Mouse (Mus musculus) brain, embryonic 14.5 days (tissue): ENCODE data around the gene Chp2.

Source experiments
- CTCF ChIP-seq: fragments of 200-500 bp; IDR thresholded peaks from 2 replicates; pipeline ENCODE4 v1.5.1; 2012; ENCODE audit warnings: inconsistent platforms, mild to moderate bottlenecking, moderate library complexity, borderline replicate concordance; ENCODE audit not compliant: insufficient read depth, insufficient read length; ENCODE audit errors: extremely low read depth
- POLR2A ChIP-seq: fragments of 200-500 bp; IDR thresholded peaks from 2 replicates; pipeline ENCODE4 v1.6.1; 2012; ENCODE audit warnings: mild to moderate bottlenecking, inconsistent platforms, borderline replicate concordance; ENCODE audit not compliant: poor library complexity, insufficient read depth, insufficient read length, severe bottlenecking; ENCODE audit errors: extremely low read depth

DNA sequence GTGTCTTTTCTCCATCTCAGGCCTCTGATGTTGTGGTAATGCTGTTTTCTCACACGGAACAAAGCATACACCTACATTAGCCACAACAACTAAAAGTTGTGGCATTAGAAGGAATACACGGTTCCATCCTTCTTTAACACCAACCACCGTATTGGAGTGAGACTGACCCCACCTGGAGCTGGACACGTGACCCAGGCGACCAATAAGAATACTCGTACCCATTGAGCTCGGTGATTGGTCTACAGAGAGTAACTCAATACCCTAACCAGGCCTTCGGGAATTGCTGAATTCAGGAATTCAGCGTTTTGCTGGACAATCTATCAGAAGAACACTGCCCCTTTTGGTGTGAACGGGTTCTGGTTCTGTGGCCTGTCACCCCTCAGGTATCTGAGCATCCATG is 28.2 kb upstream of the Chp2 start:
- TF ChIP-seq CTCF (no peak), POLR2A (no peak)
